Mouse (Mus musculus) myocyte (in vitro differentiated cells): Measurements from ENCODE around the gene Ccdc183.

Experiments
- CEBPB ChIP-seq: IDR thresholded peaks from 2 replicates; pipeline ENCODE4 v1.6.1; 2011; ENCODE audit warnings: mild to moderate bottlenecking, moderate library complexity; ENCODE audit not compliant: poor library complexity, insufficient read depth, severe bottlenecking
- E2F4 ChIP-seq: IDR thresholded peaks from one replicate; pipeline ENCODE4 v1.6.1; 2011; ENCODE audit warnings: mild to moderate bottlenecking, control low read depth, moderate library complexity; ENCODE audit not compliant: insufficient read depth
- MAX ChIP-seq: IDR thresholded peaks from one replicate; pipeline ENCODE4 v1.6.1; 2011; ENCODE audit warnings: low read depth, mild to moderate bottlenecking, control low read depth
- MYOG ChIP-seq, 3 experiments: IDR thresholded peaks; one replicate each; pipeline ENCODE4 v1.6.1; 2011; ENCODE audit warnings: control low read depth in 2 of 3, low read depth in 2 of 3, mild to moderate bottlenecking in 2 of 3; ENCODE audit not compliant: insufficient read length in 2 of 3, control insufficient read depth in 1 of 3, insufficient read depth in 1 of 3
- POLR2A ChIP-seq: IDR thresholded peaks from one replicate; pipeline ENCODE4 v1.6.1; 2011; ENCODE audit warnings: low read depth, mild to moderate bottlenecking, control low read depth, moderate library complexity; ENCODE audit not compliant: insufficient read length
- POLR2AphosphoS2 ChIP-seq: IDR thresholded peaks from one replicate; pipeline ENCODE4 v1.6.1; 2011; ENCODE audit warnings: low read depth, control low read depth; ENCODE audit not compliant: insufficient read length
- SRF ChIP-seq: IDR thresholded peaks from one replicate; pipeline ENCODE4 v1.6.1; 2011; ENCODE audit warnings: low read depth; ENCODE audit not compliant: control insufficient read depth, insufficient read length

DNA sequence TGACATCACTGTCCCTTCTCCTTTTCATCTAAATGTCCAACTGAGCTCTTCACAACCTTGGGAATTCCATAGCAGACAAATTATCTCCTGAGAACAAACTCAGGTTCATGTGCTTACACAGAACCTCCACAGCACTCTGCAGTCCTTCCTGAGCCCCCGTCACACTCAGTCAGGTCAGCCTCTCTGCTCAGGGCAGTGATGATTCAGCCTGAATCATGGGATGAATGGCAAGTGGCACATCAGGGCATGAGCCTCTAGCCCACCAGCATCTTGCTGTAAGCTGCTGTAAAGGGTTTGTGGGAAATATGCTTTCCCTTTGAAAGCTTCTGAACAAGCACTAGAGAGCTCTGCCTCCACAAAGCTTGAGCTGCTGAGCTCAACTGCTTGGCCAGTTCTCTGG is 18.7 kb downstream of the Ccdc183 start:
- TF ChIP-seq POLR2A (no peak), MAX (no peak), POLR2AphosphoS2 (no peak), CEBPB (no peak), MYOG (IDR thresholded peaks at IDR 0.05; ENCODE audit: control insufficient read depth in 1 of 3, insufficient read depth in 1 of 3, insufficient read length in 2 of 3, low read depth in 2 of 3) (no peak), SRF (no peak), E2F4 (no peak)
